Mouse (Mus musculus) megakaryocyte progenitor cell, adult 5-6 weeks (primary cell): ENCODE measurements around the gene Pno1. TPM values are rescaled to one million over a fixed set of nuclear protein-coding genes. Genes with fewer than 3 reads are reported as not detected.
"Not testable (repeated sequence)": the region's sequence is repeated elsewhere in the genome, so short reads cannot be mapped to it uniquely, and the experiment has no call there.

ENCODE experiments used
- ATAC-seq: replicated peaks from 2 replicates; pipeline ENCODE4 v1.8.0; 2016; ENCODE audit warnings: mild to moderate bottlenecking, moderate TSS enrichment, inconsistent platforms; ENCODE audit not compliant: poor library complexity
- total RNA-seq, 2 experiments: library from RNA; stranded (forward) in 1 of 2; stranded (reverse) in 1 of 2; fragments of 157-497, 149-512 nt in 1 of 2; fragments of 200-1000 nt in 1 of 2; gene quantifications; 2 replicates each; pipeline versions ENCODE4 v1.2.3 to v1.2.4; 2015 to 2017

Gene Pno1
- 77.6 and 83.7 TPM in 2 replicates for total RNA-seq (2015)
- total RNA-seq (2017) = 112 and 130 TPM in 2 replicates

DNA sequence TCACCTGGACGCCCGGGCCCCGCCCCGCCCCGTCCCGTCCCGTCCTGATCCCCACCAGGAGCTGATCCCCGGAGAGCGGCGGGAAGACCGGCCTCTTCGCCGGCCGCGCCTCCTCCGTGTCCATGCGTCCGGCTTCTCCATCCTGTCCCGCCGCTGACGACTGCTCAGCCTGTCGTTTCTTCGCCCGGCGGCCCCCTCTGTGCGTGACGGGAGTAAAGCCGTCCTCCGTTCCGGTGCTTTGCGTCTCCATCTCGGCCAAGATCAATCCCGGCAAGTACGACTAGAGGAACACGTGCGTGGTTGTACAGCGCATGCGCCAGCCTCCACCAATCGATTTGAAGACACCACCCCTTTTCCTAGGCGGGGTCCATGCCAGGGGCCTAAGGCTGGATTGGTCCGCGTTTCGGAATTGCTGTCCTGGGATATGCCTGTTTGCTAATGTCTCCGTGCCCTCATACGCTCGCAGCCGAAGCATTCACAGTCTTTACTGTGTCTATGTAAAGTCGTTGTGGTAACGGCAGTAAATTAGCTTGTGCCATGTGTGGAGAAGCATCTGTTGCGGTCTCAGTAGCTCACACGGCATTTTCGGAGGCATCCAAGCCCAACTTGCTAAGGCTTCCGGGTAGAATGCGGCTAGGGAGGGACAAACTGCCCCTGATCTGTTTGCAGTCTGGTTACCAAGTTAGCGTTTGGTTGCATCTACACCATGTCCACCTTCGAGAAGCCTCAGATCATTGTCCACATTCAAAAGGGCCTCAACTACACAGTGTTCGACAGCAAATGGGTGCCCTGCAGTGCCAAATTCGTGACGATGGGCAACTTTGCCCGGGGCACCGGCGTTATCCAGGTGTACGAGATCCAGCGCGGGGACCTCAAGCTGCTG lies at the start of gene Pno1:
Gene Pno1 (minus strand): TSS at position 311 of the 883 bp plus-strand sequence.
- ATAC-seq = peak; percentile 80

DNA sequence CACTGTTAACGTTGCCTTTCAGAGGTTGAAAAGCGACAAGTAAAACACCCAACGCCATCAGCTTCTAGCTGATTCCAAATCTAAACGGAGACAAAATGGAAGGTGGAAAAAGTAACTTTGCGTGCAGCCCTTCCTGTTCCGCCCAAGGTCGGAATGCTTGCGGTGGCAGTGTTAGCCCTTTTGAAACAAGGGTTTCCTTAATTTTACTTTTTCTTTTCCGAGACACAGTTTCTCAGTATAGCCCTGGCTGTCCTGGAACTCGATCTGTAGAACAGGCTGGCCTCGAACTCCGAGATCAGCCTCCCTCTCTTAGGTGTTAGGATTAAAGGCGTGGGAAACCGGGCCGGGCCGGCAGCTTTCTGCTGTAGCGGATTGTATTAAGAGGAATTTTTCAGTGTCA lies 46.5 kb upstream of the Pno1 start:
- peak; percentile 68 for ATAC-seq

DNA sequence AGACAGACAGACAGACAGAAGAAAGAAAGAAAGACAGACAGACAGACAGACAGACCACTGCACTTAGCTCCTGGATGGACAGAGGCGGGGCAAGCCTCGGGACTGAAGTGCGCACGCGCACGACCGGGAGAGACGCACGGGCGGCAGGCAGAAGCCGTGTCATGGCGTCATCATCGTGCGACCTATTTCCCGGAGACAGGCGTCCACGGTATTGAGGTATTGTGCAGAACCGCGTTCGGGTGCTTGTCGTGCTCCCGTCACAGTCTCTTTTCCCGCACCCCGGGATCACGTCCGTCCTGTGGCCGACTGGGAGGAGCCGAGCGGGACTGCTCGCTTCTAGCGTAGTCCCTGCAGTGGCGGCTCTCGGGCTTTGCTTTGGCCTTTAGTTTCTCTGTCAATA lies 46.1 kb upstream of the Pno1 start, which contains the start of gene C1d:
Gene C1d (plus strand): TSS at position 137 of the 400 bp plus-strand sequence.
- ATAC-seq = peak; percentile 97

DNA sequence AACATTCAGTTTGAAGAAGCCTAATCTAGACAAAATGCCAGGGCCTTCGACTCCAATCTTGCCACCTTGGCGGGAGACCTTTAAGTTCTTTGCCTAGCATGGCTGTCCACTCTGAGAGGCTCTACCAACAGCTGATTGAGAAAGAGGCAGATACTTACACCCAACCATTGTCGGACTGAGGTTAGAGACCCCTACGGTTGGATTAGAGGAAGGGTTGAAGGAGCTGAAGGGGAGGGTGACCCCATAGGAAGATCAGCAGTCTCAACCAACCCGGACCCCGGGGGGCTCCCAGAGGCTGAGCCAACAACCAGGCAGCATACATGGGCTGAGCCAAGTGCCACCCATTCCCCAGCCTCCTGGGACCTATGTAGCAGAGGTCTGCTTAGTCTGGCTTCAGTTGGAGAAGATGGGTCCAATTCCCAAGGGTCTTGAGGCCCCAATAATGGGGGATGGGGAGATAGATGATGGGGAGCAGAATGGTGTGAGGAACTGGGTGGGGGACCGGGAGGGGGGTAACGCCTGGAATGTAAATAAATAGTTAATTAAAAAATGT lies 45.5 kb upstream of the Pno1 start:
- no peak for ATAC-seq

DNA sequence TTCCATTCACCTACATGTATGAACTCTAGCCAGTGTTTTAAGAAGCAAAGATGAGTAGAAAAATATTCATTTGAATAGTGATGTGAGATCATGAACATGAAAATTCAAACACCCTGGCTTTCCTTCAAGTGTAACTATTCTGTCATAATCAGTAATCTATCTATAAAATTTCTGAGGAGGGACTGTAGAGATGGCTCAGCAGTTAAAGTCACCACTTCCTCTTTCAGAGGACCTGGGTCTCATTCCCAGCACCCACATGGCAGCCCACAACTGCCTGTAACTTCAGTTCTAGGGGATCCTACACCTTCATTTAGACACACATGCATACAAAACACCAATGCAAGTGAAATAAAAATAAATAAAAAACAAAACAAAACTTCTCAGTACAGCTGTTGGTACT lies 37.3 kb upstream of the Pno1 start:
- no peak for ATAC-seq

DNA sequence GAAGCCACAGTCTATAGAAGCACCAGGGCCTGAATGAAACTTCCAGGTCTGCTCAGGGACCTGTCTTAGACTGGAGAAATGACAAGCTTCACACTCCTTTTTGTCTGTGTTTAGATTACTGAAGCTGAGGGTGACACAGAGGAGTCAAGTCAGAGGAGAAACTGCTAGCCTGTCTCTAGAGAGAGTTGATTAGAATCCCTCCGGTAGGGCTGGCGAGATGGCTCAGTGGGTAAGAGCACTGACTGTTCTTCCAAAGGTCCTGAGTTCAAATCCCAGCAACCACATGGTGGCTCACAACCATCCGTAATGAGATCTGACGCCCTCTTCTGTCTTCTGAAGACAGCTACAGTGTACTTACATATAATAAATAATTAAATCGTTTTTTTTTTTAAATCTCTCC lies 27.2 kb upstream of the Pno1 start:
- not testable (repeated sequence) for ATAC-seq

DNA sequence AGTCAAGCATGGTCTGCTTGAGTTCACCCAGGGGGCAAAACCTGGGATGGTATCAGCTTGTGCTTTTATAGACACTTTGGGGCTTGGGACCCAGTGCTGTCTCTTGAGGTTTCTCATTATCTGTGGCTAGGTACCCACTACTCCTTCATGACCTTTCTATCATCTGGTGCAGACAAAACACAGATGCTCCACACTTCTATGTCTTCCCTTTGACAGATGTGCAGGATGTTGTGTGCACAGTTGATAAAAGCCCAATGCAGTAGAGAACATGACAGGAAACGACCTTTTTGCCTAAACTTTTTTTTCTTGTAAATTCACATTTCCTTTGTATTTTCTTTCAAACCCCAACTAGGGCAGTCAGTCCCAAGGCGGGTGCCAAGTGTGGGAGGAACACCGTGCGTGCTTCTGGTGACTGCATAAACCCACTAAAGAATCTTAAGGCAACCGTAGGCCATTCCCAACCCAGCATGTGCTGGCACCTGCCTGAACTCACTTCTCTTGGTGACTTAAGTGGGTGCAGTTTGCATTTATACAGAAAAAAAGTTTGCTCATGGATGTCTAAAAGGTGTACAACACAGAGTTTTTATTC lies 25.2 kb upstream of the Pno1 start:
- ATAC-seq = peak; percentile 94

DNA sequence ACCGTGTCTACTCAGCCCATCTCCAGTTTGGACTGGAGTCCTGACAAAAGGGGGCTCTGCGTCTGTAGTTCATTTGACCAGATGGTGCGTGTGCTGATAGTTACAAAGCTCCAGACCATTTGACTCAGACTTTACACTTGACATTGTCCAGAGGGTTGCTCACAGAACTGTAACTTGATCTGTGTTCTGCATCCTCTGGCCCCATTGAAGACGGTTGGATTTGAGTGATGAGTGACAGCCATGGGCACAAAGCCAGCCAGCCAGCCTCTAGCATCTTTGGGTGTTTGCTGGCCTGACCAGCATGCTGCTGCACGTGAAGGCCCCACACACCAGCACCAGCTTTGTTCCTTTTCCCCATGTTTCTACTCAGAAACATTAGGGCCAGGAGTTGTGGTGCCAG lies 21.4 kb upstream of the Pno1 start:
- no peak for ATAC-seq

DNA sequence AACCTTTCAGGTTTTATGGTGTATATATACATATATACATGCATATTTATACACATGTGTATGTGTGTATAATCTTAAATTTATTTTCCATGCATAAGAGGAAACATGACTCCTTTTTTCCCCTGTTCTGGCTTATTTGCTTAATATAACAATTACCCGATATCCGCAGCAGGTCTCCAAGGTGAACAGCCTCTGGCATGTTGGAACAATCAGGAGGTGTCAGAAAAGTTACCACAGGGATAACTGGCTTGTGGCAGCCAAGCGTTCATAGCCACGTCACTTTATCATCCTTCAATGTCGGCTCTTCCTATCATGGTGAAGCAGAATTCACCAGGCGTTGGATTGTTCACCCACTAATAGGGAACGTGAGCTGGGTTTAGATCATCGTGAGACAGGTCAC lies 9.8 kb upstream of the Pno1 start:
- peak; percentile 42; the same call in 1 of the 2 replicates for ATAC-seq

DNA sequence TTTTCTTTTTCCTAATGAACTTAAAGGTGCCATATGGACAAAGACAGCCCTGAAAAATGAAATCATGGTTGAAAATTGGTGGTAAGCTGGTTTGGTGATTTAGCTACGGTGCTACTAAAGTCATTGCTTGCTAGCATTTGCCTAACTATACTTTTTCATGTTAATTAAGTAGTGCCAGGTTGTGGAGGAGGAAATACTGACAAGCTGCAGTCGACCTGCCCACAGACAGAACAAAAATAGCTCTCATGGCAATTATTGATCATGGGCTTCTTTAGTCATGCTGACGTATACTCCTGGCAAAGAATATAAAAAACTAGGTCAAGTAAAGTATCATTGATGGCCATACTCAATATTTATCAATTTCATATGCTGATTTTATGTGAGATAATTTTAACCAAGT lies 4.1 kb upstream of the Pno1 start:
- no peak for ATAC-seq

DNA sequence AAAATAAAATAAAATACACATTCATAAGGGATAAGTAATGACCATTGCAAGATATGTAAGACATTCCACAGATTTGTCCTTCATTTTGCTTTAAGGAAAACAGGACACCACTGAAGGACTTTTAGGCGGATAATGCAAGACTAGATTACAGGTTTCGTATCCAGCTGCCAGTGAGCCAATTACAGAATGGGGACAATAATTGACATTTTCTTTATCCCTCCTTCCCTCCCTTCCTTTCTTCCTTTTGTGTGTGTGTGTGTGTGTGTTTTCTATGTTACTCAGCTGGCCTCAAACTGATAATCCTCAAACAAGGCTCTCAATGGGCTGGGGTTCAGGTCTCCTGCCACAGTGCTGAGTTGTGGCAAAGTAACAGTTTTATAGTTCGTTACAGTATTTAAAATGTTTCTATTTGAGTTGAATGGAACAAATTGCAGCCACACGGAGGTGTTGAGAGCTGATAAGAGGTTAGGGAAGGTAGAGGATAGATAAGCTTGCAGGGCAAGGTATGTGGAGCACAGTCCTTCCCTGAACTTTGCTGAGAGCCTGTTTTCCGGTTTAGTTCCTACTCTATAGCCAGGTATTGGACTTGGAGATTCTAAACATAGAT lies 1.6 kb upstream of the Pno1 start:
- peak; percentile 27 for ATAC-seq

DNA sequence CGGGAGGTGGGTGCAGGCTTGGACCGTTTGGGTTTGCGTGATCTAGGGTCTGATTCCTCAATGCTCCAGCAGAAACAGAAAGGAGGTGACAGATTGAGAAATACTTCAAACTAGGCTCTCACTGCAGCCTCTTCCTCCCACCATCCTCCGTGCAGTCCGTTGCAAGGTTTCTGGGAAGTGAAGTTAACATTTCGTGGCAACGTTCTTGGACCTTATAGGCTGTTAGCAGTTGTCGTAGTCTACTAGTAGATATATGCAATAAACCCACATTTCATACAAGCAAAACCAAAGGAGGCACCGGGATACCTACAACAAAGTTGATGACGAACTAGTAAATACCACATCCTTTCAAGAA lies 750 bp upstream of the Pno1 start:
- ATAC-seq = peak; percentile 35

DNA sequence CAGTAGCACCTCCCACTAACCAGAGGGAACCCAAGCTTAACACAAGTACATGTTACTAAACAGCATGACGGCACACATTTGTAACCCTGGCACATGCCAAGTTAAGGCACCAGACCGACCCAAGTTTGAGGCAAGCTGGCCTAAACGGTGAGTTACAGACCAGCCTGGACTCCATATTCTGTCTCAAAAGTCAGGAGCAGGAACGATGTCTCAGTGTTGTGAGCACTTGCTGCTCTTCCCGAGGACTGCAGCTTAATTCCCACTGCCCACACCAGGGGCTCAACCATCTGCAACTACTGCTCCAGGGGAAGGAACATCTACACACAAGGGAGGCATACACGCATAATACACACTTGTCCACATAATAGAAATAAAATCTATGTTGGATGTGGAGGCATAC lies 8.9 kb downstream of the Pno1 start:
- no peak; the same call in 1 of the 2 replicates for ATAC-seq

DNA sequence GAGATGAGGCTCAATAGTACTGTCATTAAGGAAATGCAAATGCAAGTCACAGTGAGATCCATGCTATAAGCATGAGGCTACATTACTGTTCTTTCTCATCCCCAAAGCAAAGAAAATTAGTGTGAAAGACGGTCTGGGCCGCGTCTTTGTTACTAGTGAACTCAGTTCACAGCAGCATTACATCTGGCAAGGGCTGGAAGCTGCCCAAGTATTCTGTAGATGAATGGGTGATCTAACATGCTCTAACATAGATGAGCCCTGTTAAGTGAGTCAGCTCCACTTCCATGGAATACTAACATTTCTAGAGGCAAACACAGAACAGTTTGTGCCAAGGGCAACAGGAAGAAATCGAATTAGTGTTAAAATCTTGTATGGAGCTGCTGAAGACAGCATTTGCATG lies 10.4 kb downstream of the Pno1 start:
- no peak for ATAC-seq

DNA sequence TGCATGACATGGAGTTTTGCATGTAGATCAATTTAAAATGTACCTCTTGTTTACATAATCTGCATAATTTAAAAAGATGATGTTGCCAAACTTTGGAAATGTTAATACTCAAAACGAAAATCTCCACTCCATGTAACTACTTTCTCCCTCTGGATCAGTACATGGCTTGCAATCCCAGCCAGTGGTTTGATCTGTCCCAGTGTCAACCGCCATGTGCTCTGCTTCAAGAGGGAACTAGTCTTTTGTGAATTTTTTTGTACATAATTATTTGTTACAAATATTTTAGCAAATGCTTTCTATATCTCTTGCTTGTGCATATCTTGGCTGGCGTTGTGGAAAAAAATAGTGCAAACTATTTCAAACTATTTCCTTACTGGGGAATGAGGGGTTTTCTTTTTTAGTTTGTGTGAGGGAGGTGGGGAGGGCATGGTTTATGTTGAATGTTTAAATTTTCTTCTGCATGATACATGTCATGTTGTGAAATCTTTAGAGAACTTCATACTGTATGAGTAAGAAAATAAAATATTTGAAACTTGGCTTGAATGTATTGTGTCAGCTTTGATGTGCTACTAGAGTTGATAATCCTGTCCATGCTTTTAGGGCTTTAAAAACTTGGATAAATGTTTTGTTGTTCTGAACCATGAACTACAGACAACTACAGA lies 11.4 kb downstream of the Pno1 start:
- ATAC-seq = no peak

DNA sequence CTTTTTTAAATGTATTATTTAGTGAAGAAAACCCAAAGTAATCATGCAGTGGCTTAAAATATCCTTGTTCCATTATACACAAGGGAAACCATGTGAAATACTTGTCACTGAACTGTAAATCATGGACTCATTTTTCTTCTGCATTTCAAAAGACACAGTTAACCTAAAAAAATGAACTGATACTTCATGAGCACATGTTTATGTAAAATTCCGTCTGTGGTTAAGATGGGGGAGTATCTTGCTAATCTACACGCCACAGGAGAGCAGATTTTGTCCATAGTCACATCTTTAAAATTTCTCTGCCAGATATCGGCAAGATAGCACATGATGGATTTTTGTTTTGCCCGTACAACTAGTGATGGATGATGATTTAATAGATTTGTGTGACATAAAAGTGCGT lies 12.2 kb downstream of the Pno1 start:
- ATAC-seq = no peak

DNA sequence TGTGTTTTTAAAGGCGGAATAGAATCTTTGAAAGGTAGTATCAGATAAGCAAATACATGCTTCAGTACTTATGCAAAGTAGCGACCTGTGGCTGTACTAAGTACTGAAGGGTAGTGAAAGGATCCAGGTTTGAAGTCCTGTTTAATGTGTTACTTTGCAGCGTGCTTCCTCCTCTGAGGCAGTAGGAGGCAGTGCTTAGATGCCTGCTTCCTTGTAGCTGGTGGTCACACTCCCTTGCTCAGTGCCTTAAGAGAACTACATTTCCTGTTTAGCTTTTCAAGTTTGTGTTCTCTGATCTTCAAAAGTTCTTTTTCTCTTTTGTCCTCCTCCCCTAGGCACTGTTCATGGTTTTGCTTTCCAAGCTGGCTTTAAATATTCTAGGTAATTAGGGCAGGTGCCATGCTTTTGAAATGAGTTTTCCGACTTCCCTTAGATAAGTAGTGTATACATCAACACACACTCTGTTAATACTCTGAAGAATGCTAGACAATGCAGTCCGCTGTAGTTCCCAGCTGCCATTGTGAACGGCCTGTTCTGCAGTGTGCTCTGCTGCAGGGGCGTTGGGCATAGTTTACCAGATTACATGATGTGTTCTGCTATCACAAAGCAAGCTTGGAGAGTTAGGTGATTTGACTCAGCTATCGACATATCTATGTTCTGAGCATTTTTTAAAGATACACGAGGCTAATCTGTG lies 19.1 kb downstream of the Pno1 start:
- peak; percentile 84 for ATAC-seq

DNA sequence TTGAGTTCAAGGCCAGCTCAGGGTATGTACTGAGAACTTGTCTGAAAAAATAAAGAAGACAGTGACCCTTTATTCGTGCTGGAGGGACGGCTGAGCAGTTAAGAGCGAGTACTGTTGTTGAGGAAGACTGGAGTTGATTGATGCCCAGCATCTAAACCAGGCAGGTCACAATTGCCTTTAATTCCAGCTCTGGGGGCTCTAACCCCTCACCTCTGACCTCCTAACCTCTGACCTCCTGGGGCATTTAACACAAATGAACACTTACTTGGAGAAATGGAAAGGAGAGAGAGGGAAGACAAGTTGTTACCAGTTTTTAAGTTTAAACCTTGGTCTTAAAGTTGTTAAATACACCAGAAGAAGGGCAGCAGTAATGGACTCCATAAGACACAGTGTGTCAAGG lies 22.6 kb downstream of the Pno1 start:
- ATAC-seq = no peak

DNA sequence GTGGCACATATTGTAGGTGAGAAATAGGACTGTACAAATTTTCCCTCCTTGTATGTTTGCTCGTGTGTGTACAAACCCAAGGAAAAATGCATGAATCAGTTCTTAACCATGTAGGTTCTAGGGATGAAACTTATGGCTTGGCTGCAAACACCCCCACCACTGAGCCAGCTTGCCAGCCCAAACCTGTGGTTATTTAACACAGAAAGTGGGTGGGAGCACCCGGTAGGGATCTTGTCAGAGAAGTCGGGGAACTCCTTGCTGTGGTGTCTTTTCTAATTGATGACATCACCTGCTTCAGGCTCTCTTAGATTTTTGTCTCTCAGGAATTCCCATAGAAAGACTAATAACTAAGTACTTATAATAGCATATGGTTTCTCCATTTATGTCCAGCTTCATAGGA lies 23.7 kb downstream of the Pno1 start:
- no peak for ATAC-seq

DNA sequence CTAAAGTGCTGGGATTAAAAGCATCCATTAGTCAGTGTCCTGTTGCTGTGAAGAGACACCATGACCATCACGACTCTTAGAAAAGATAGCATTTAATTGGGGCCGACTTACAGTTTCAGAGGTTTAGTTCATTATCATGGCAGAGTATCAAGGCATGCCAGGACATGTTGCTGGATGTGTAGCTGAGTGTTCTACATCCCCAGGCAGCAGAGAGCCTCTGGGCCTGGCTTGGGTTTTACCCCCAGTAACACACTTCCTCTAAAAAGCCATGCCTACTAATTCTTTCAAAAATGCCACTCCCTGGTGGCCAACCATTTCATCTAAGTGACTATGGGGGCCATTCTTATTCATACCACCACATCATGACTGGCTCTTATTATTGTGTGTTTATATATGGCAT lies 28.2 kb downstream of the Pno1 start:
- ATAC-seq = no peak

DNA sequence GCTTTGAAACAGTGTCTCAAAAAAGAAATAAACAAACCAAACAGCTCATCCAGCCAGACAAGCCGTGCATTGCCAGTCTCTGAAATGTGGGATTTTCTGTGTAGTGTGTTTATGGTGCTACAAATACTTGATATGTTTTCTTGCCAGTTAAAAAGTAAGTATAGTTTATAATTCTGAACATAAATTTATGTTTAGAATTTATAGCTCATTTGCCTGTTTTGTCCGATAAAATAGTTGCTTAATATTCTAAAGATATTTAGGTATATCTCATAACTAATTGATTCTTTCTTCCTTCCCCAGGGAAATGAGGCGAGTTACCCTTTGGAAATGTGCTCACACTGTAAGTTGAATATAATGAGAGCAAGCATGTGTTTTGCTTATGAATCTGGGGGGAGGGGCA lies 29.6 kb downstream of the Pno1 start, which contains the start of gene Wdr92:
Gene Wdr92 (plus strand): TSS at position 301 of the 400 bp plus-strand sequence.
- no peak for ATAC-seq
